Mouse (Mus musculus): Measurements from ENCODE around the gene Rpl18a. TPM values are rescaled to one million over a fixed set of nuclear protein-coding genes. Genes with fewer than 3 reads are reported as not detected.

Rpl18a gene
- total RNA-seq, 2 experiments from 2014 or later, result 698 to 704 TPM

DNA sequence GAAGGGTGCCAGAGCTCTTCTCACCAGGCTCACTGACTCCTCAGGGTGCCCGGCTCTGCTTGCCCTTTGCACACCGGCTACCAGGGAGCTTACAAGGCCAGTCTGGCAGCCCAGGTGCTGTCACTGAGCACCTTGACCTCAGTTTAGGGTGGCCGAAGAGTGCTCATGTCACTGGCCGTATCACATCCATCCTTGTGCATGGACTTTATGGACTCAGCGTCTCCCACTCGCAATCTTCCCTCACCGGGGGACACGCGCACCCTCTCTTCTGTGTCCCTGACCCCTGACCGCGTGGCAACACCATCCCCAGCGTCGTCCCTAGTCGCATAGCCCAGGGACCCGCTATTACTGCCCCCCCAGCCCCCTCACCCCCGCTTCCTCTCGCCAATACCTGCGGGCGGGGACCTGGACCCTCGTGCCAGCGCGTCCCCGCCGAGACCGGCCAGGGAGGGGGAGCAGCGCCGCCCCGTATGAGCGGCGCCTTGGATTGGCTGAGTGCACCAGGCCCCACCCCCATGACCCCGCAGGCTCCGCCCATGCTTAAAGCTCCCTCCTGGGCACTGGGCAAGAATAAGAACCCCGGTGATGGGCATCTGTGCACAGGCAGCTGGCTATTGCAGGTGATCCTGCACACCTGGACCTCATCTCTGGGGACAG is 40.5 kb downstream of the Rpl18a start:
- peak overlapping the region; percentile 82 for H3K27ac ChIP-seq

DNA sequence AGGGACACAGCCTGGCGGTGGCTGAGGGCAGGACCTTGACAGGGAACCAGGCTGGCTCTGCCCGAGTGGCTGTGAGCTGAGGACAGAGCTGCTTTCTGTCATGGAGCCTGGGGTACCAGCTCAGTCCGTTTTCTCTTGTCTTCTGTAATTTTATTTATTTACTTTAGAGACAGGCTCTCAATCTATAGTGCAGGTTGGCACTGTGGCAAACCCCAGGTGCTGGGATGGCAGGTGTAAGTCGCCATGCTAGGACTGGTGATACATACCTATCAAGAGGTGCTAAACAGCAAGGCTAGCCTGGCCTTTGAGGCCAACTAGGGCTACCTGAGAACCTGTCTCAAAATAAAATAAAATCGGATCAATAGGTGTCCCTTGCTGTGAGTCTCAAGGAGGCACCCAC is 41.2 kb downstream of the Rpl18a start:
- Histone ChIP-seq H3K27ac (no peak overlapping the region), H3K4me3 (peak overlapping the region; percentile 71)
- TF ChIP-seq CTCF (conservative IDR thresholded peaks at IDR 0.05), result no peak
- DNase-seq (ENCODE audit: low spot score in 2 of 2), result no peak

More for the DNA sequence above, 40.5 kb downstream of the Rpl18a start:
- peak overlapping the region; percentile 71 for H3K4me3 ChIP-seq
- no peak for TF ChIP-seq CTCF (conservative IDR thresholded peaks at IDR 0.05)
- DNase-seq (ENCODE audit: low spot score in 2 of 2), result peak; percentile 80 to 87

DNA sequence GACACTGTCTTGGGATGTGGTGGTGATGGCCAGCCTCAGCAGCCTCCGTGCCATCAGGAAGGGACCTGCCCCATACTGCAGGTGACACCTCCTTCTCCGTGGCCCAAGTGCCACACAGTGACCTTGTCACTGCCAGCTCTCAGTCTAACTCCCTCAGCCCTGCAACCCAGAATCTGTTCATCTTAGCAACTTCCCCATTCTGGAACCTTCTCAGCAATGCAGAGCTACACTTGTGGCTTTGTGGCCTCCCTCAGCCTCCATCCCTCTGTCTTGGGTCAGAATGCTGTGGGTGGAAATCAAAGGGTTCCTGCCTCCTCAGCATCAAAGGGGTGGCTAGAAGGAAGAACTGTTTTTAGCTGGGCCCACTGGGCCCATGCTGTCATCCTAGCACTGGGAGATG is 43.3 kb downstream of the Rpl18a start:
- H3K27ac ChIP-seq, result no peak overlapping the region
- TF ChIP-seq CTCF (conservative IDR thresholded peaks at IDR 0.05), result no peak
- no peak overlapping the region for H3K4me3 ChIP-seq
- no peak for DNase-seq (ENCODE audit: low spot score in 2 of 2)

DNA sequence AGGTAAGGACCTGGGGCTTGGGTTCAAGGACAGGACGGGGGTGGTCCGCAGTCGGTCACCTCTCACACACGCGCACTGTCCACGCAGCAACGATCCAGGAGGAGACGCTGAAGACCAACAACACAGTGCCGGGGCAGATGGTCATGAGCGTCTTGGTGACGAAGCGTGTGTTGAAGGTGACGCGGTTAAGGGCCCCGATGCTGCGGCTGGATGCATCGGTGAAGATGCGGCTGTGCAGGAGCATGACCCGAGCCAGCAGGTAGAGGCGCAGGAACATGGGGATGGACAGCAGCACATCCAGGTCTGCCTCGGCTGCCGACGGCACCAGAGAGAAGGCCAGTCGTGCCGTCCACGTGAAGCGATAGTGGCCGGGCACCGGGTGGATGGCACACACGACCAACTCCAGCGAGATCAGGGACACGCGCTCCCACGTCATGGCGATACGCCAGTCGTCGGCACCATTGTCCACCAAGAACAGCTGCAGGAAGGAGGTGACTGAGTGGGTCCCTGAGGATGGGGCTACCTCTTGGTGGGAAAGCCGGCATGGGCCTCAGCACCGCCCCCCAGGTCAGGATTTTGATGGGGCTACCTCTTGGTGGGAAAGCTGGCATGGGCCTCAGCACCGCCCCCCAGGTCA is 44.5 kb downstream of the Rpl18a start:
- no peak for DNase-seq (ENCODE audit: low spot score in 2 of 2)
- no peak overlapping the region for H3K4me3 ChIP-seq
- no peak overlapping the region for H3K27ac ChIP-seq
- TF ChIP-seq CTCF (conservative IDR thresholded peaks at IDR 0.05), result no peak

DNA sequence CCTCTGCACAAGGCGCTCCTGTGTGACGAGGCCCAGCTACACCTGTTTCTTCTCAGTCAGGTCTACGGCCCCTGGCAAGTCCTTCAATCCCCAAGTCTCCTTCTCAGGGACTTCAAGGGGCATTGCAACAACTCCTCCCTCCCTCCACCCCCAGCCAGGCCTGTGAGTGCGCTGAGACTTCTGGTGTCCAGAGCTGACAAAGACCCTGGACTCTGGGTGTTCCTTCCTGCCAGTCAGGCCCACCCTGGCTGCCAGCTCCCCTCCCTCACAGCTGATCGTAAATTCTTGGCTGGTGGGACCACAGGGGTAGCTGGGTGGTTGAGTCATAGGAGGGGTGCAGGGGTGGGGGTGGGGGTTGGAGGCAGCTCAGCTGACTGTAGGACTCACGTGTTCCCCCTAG is 45.4 kb downstream of the Rpl18a start:
- TF ChIP-seq CTCF (conservative IDR thresholded peaks at IDR 0.05), result no peak
- no peak for DNase-seq (ENCODE audit: low spot score in 2 of 2)
- Histone ChIP-seq H3K4me3 (no peak overlapping the region), H3K27ac (no peak overlapping the region)

DNA sequence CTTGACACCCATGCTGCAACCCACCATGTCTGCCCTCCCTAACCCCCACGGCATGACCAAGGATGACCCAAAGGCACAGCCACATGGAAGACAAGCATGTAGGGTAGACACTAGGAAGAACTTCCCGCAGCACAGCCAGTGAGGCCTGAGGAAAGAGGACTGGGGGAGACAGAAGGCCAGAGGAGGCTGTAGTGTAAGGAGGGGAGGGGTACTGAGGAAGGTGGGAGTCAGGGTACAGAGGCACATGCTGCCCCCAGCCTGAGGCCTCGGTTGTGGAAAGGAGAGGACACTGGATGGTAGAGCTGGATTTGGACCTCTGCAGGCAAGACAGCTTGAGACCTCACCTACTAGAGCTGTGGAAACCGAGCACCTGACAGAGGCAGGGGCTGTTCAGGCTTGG is 46.3 kb downstream of the Rpl18a start:
- no peak for DNase-seq (ENCODE audit: low spot score in 2 of 2)
- TF ChIP-seq CTCF (conservative IDR thresholded peaks at IDR 0.05), result no peak
- Histone ChIP-seq H3K27ac (no peak overlapping the region), H3K4me3 (no peak overlapping the region)

DNA sequence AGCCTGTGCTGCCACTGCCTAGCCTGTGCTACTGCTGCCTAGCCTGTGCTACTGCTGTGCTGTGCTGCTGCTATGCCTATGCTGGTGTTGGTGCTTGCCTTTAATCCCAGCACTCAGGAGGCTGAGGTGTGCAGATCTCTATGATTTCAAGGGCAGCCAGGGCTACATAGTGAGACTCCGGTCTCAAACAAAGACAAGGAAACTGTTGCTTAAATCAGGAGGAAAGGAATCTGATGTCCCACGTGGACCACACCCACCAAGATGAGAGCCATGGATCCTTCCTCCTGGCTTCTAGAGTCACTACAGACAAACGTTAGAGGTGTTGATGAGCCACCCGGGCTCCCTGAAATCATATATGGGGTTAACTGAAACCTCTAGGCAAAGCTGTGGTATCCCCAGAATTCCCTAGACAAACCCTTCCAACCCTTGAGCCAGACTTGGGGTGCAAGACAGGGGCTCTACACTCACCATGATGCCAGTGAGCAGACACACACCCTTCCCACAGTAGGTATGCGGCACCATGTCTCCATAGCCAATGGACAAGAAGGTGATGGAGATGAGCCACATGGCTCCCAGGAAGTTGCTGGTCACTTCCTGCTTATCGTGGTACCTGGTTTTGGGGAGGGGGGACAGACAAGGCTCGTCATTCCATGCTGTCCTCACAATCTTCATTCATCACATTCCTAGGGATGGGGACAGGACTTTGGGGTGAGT is 46.9 kb downstream of the Rpl18a start:
- no peak for DNase-seq (ENCODE audit: low spot score in 2 of 2)
- Histone ChIP-seq H3K27ac (no peak overlapping the region), H3K4me3 (no peak overlapping the region)
- no peak for TF ChIP-seq CTCF (conservative IDR thresholded peaks at IDR 0.05)

DNA sequence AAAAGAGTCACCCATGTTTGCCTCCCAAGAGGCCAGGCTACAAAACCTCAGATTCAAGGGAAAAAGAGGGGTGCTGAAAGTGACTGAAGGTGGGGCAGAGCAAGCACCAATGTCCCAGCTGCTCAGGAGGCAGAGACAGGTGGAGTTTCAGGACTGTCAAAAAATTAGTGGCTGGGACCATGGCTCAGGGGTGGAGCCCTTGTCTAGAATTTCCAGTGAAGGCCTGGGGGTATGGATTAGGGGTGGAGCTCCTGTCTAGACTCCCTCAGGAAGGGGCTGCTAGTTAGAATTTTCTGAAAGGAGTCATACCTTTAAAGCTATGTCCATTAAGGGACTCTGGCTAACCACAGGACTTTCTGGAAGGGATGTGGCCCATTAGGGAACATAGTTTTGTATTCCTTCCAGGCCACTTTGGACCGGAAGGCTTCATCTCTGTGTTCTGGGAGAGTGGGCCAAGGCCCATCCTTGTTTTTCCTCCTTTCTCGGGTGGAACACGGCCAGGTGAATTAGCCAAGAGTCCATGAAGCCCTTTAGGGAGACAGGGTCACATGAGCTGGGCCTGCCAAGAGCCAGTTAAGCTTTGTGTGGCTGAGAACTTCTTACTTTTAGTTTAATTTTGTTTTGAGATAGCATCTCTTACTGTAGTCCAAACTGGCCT is 47.8 kb downstream of the Rpl18a start:
- no peak overlapping the region for H3K27ac ChIP-seq
- H3K4me3 ChIP-seq, result no peak overlapping the region
- no peak for TF ChIP-seq CTCF (conservative IDR thresholded peaks at IDR 0.05)
- no peak for DNase-seq (ENCODE audit: low spot score in 2 of 2)

DNA sequence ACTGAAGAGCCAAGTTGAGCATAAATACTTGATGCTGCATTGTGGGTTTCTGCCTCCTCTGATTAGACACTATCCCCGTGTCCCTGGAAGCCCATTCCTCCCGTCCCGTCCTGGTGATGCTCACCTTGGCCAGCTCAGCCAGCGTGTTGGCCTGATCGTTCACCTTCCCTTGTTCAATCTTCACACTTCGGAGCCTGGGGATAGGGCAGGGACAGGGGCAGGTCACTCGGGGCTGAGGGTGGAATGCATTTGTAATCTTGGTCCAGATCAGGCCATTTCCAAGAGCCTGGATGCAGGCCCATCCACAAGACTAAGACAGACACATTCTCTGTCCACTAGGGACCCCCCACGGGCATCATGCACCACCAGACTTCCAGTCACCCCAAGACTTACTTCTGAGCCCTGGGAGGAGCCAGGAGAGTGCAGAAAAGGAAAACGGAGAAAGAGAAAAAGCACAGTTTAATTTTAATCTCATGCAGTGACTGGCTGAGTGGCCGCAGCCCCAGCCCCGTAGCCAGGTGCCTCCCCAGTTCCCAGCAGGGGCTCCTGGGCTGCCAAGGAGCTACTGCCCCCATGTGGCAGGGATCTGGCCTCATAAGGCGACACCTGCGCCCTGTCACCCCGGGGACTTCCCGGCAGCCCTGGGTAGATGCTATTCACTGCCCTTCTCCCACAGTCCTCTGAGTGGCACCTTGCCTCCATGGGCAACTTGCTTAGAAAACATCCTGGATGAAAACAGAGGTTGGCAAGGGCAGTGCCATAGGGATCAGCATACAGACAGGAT is 50.6 kb downstream of the Rpl18a start:
- TF ChIP-seq CTCF (conservative IDR thresholded peaks at IDR 0.05), result peak; percentile 55
- no peak for DNase-seq (ENCODE audit: low spot score in 2 of 2)
- Histone ChIP-seq H3K27ac (no peak overlapping the region), H3K4me3 (no peak overlapping the region)

DNA sequence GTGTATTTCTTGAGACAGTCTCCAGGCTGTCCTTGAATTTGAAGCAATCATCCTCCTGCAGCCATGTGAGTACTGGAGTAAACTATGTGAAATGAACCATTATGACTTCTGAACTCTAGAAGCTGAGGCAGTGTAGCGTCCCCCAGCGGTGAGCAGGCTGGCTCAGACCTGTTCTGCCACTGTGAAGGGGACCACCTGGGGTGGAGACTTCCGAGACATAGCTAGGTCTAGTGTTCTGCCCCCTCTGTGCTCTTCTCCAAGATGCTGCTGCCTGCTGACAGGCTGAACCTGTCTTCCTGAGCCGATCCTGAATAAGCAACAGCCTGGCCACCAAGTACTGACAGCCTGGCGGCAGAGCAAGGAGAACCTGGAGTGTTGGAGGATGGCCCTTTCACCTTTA is 52.1 kb downstream of the Rpl18a start:
- Histone ChIP-seq H3K27ac (no peak overlapping the region), H3K4me3 (no peak overlapping the region)
- no peak for TF ChIP-seq CTCF (conservative IDR thresholded peaks at IDR 0.05)
- DNase-seq (ENCODE audit: low spot score in 2 of 2), result no peak

Small RNA genes within 50 kb of the gene (microRNA-seq; reads per million reads assigned to microRNA genes)
- gene Mir1969 (3.9 to 8.0 reads per million in 2 experiments), gene Mir7067 (0.96 to 1.3 reads per million in 2 experiments)

Other genes starting within 250 kb of the Rpl18a start
- 10 to 100 TPM; 25.4 to 29.1 TPM for gene Pgpep1, start 237.0 kb downstream of the Rpl18a start, total RNA-seq (2021)
- 10 to 100 TPM; 58.2 to 61.8 TPM for gene Lsm4, start 224.2 kb downstream of the Rpl18a start, total RNA-seq (2021)
- gene Jund, start 198.5 kb downstream of the Rpl18a start, total RNA-seq (2021), result 100 to 1,000 TPM; 165 to 181 TPM
- gene Iqcn, start 194.0 kb downstream of the Rpl18a start, total RNA-seq (2021), result under 1 TPM; 0.07 to 0.08 TPM
- not detected for gene Gm3336, start 178.9 kb downstream of the Rpl18a start, total RNA-seq (2021)
- gene Pde4c, start 173.7 kb downstream of the Rpl18a start, total RNA-seq (2021), result 1 to 10 TPM; 1.4 to 1.5 TPM
- gene Rab3a, start 142.7 kb downstream of the Rpl18a start, total RNA-seq (2021), result 100 to 1,000 TPM; 775 to 798 TPM
- gene Mpv17l2, start 136.5 kb downstream of the Rpl18a start, total RNA-seq (2021), result 10 to 100 TPM; 36.5 to 42.7 TPM
- gene Pik3r2, start 120.7 kb downstream of the Rpl18a start, total RNA-seq (2021), result 100 to 1,000 TPM; 160 to 169 TPM
- gene Mast3, start 92.4 kb downstream of the Rpl18a start, total RNA-seq (2021), result 100 to 1,000 TPM; 468 to 473 TPM
- 1 to 10 TPM in 1 of 2 experiments, under 1 TPM in 1; 0.61 to 1.1 TPM for gene Il12rb1, start 89.0 kb downstream of the Rpl18a start, total RNA-seq (2021)
- 10 to 100 TPM; 13.8 to 20.9 TPM for gene Arrdc2, start 57.7 kb downstream of the Rpl18a start, total RNA-seq (2021)
- gene Kcnn1, start 34.2 kb downstream of the Rpl18a start, total RNA-seq (2021), result 10 to 100 TPM; 17.4 to 18.3 TPM
- gene Ccdc124, start 23.5 kb downstream of the Rpl18a start, total RNA-seq (2021), result 10 to 100 TPM; 82.2 to 88.9 TPM
- gene Slc5a5, start 4.7 kb downstream of the Rpl18a start, total RNA-seq (2021), result 1 to 10 TPM; 5.9 to 8.0 TPM
- gene Map1s, start 8.5 kb upstream of the Rpl18a start, total RNA-seq (2021), result 10 to 100 TPM; 97.0 to 98.1 TPM